Mouse (Mus musculus) CH12.LX (cell line): ENCODE measurements around the gene Tmem8b.

ENCODE experiments used
- CTCF ChIP-seq, 2 experiments: IDR thresholded peaks in 1 of 2; conservative IDR thresholded peaks in 1 of 2; 2 replicates each; pipeline ENCODE4 v1.5.1; 2011 to 2012; ENCODE audit warnings: low read depth in 2 of 2, low read length in 2 of 2, improper control_type of control experiment in 1 of 2, inconsistent platforms in 1 of 2, mild to moderate bottlenecking in 1 of 2, moderate library complexity in 1 of 2
- MAX ChIP-seq: IDR thresholded peaks from 2 replicates; pipeline ENCODE4 v1.6.1; 2011; ENCODE audit warnings: low read length, improper control_type of control experiment
- MAZ ChIP-seq: IDR thresholded peaks from 2 replicates; pipeline ENCODE4 v1.6.1; 2012; ENCODE audit warnings: low read depth, mild to moderate bottlenecking, inconsistent platforms, low read length, improper control_type of control experiment, moderate library complexity
- POLR2AphosphoS2 ChIP-seq: IDR thresholded peaks from 2 replicates; pipeline ENCODE4 v1.6.1; 2011; ENCODE audit warnings: low read depth, low read length, improper control_type of control experiment
- TBP ChIP-seq: conservative IDR thresholded peaks from 2 replicates; pipeline ENCODE4 v1.6.1; 2011; ENCODE audit warnings: low read depth, low read length, improper control_type of control experiment

- TF ChIP-seq TBP (no peak), MAX (no peak), CTCF (conservative IDR thresholded peaks at IDR 0.05 in 1 of 2, IDR thresholded peaks at IDR 0.05 in 1 of 2; ENCODE audit: low read depth in 2 of 2, low read length in 2 of 2) (no peak), POLR2AphosphoS2 (no peak), MAZ (no peak)
Measured at GRCm38 (mm10) chr4:43709869-43710268, 41.1 kb downstream of the Tmem8b start, which contains the start of gene Olfr71.
